Mouse (Mus musculus) frontal cortex, postnatal 36 days (tissue): ENCODE measurements at regions not wholly inside any gene's neighbourhood (a gene's known extent, or its start where the extent isn't known, plus 50 kb on each side); places are given as distances from the start of the nearest gene placed in this dataset.

ENCODE experiments used
- DNase-seq, 2 experiments: peaks; one replicate each; pipeline ENCODE4 v3.0.0; 2022; ENCODE audit warnings: low spot score in 2 of 2

DNA sequence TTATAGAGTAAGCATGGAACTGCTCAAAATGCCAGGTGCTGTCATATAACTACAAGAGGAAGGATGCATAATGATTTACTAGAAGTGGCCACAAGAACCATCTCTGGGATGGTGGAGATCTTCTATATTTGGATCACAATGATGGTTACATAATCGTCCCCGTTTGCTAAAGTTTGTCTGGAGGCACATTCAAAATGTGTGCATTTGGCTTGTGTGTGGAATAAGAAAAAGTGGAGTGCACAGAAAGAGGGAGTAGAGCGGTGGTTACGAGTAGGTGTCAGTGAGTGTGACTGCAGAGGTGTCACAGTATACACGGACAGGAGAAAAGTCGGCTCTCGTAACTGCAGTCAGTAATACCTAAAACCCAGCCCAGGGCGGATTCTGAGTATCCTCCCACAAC, 238.3 kb upstream of the Cnr1 start:
- DNase-seq: peak; percentile 16 to 51

DNA sequence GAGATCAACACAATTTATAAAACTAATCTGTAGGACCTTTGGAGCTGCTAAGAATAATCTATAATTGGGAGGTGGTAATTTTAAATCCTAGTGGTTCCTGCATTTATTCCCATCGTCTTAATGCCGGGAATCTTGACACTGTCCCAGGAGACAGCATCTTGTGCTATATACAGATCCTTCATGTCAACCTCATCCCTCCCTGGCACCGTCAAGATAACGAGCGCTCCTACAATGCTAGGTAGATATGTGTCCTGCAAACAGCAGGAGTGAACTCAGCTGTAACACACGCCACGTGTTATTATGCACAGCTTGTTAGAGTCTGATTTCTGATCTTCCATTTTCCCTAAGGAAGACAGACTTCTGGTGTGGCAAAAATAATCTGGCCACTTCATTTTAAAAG, 237.0 kb upstream of the Cnr1 start:
- DNase-seq: no peak

DNA sequence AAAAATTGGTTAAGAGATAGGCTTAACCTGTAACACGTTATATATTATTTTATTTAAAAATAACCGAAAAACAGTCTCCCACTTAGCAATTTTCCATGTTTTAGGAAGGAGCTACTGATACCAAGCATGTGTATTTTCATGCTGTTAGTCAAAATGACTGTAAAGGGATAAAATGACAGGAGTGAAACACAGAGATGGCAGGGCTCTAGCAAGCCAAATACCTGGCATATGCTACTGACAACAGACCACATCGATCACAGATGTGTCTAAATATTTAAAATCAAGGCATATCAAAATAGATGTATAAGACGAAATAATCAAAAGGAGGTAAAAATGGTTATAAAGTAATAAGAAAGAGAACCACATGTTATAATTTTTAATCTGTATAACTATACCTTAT, 231.0 kb upstream of the Cnr1 start:
- DNase-seq: no peak

DNA sequence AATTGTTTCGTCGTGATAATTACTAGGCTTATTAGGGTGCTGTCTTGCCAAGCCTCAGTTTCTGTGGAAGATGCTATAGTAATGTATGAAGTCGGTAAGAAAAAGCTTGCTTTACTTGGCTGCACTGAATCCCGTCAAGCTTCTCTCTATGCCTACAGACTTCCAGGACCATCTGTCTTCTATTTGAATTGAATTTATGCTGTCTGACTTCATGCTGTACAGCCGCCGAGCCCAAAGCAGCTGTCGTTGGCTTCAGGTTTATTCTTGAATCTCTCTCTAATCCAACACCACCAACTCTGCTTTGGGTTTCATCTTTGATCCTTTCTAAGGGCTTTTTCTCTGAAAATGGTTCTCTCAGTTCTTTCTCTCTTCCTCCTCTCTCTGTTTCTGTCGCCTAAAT, 227.4 kb upstream of the Cnr1 start:
- peak; percentile 43 to 81 for DNase-seq

DNA sequence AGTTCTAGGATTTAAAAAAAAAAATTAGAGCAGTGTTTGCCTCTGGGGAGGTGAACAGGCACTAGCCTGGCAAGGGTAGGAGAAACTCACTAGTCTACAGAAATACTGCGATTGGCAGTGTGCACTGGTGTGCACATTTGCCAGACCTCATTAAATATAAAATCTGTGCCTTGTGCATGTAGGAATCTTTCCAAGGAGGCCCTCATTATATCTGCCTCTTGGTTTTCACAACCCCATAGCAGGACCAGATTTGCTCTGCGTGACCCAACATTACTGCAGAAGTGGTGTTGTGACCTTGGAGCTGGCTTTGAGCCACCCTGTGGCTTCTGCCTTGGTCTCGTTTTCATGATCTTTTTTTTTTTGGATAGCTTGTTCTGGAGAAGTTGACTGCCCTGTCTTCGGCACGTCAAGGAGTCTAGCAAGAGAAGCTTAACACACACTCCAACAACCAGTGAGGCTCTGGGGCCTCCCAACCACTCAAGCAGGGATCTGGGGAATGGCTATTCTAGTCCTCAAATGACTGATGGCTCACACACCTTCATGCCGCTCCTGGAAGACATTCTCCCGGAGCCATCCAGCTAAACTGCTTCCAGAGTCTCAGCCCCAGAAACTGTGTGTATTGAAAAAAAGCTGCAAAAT, 222.2 kb upstream of the Cnr1 start:
- DNase-seq: no peak

DNA sequence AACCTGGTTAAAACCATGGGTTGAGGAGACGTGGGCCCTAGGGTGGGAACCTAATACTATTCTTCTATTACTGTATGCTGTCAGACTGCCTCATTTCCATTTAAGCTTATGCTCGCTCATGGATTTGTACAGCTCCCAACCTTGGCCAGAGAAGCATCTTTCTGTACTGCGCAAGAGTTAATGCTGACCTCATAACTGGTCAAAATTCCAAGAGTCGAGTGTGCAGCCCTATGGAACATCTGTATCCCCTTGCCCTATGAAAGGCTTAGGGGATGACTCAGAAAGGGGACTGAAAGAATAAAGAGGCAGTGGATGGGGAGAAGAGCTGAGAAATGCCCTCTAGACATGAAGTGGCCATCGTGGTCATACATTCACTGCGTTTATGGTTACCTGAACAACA, 218.7 kb upstream of the Cnr1 start:
- no peak for DNase-seq

DNA sequence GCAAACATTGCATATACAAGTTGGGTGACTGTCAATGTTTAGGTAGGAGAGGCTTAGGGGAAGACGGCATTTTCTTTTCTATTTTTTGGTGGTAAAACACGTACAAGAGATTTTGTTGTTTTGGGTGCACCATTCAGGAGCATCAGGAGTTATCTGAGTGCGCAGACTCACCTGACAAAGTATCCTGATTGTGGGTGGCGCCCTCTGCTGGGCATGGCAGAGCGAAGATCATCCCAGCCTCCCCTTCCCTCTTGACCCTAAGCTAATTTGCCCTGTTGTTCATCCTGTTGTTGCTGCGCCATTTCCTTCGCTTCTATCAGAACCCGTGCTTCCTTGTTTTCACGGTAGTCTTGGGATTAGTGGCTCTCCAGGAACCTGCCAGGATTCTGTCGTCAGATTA, 217.6 kb upstream of the Cnr1 start:
- DNase-seq: no peak

DNA sequence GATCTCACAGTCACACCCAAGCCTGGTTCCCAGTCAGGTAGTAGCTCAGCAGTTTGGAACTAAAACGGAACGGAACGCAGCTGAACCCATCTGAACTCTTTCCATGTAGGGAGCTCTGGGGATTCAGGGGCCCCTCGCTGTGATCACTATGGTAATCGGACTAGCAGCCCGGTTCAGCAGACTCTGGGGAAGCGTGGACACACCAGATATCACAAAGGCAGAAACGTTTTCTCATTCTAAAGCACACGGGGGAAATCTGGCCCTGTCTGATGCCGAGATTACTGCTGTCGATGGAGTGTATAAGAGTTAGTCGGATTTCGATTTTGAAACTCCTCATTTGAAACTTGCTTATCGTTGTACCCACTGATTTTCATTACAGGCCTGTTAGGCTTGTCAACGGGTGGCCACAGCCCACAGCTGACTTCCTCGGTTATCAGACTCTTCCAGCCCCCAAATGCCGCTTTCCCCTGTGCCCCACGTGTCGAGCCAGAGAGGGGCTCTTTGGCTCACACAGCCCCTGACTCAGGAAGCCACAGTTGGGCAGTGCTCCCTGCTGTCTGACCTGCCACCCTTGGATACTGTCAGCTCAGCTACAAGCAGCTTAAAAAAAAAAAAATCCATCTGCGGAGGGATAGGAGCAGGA, 207.8 kb upstream of the Cnr1 start:
- DNase-seq: no peak

DNA sequence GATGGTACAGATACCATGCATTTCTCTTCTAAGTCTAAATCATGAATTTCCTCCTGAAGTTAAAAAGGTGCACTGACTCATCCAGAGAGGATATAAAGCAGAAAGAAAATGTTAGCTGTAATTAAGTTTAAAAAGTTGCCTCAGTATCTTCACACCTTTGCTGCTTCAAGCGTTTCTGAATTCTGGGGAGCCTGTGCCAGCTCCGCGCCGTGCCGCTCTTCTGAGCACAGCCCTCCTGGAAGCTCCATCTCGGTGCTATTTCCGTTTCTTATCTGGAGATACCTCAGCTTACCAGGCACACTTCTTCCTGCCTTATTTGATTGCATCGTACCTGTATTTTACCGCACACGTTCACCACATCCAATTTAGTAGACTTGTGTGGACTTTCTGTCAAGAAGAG, 203.4 kb upstream of the Cnr1 start:
- no peak for DNase-seq

DNA sequence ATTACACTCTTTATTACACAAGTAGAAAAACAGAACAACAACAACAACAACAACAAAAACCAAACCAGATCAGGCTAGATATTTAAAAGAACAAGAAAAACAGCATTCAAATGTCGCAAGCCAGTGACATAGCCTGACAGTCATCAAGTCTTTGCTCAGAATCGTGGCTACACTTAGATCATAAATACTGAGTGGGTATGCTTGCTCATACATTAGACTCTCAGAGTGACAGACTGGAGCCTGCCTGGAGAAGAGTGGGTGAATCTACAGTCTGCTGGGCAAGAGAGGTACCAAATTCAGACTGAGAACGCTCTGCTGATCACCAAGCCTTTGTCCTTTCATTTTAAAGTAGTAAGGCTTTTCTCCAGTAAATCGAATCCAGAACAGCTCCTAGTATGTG, 202.4 kb upstream of the Cnr1 start:
- no peak for DNase-seq

DNA sequence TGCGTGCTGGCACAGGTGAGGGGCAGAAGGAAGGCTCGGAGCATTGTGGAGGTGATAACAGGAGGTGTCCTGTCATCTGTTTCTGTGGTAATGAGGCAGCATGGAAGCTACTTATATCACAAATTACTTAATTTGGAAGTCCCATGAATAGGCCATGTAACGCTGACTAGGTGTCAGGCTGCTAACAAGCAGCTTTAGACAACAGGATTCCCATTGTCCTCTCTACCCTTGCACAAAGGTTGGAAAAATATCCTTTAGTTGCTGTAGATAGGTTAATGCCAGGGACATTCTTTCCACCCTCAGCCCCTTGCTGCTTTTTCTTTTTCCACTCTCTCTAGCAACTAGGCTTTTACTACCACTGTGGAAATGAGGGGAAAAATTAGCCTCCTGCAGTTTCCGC, 192.6 kb upstream of the Cnr1 start:
- DNase-seq: no peak

DNA sequence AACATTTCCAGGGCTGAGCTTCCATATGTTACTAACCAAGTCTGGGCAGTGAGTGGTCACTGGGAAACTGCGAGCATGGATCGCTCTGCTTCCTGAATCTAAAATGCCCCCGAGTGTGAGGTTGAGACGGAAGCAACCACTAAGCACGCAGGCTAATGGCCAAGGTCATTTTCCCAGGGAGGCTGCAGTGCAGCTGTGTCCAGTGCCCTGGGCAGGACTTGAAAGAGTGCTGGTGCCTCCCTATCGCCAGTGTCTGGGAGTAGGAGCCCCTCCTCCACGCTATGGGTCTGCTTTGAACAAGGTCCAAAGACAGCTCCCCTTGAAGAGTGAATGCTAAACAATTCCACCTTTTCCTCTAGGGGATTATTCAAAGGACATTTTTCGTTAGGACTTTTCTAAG, 189.5 kb upstream of the Cnr1 start:
- no peak for DNase-seq

DNA sequence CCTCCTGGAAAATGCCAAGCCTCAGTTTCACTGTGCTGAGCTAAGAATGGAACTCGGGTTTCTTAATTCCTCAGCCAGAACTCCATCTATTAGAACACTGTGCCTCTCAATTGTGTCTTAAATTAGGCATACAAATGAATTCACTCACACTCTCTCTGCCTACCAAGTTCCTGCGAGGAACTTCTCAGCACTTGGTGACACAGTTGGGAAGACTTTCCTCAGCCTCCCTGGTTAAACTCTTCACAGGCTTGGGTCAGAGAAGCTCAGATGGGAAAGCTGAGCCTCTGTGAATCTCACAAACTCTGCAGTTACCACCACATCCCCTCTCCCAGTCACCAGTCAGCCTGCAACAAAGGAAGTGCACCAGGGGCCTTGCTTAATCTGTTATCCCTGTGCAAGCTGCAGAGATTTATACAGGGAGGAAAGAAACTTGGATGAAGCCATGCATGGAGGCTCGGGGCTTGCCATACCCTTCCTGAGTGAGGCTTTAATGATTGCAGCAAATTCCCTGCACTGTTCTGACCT, 188.9 kb upstream of the Cnr1 start:
- DNase-seq: peak; percentile 47 to 63

DNA sequence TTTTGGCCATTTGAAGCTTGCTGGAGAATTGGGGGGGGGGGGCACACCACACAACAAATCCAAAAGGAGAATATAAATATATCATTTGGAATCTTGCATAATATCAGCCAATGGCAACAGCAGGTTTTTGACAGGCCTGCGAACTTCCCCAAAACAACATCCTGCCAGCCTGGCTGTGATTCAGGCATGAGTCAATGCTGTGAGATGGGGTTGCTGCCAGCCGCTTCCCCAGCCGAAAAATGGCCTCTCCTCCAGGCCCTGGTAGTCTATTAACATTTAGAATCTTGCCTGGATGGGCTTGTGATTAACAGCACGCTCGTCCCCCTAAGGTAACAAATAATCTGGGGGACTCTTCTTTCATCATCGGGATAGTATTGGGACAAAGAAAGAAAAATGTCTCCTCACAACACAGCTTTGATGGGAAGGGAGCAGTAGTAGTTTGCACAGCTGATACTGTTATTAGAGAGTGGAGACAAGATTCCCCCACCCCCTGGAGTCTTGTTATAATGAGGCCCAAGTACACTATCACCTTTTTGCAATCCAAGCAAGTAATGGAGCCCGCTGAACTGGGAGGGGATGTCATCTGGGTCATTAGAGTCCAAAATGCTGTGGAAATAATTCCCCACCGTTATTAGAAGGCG, 188.2 kb upstream of the Cnr1 start:
- peak; percentile 80 to 83 for DNase-seq

DNA sequence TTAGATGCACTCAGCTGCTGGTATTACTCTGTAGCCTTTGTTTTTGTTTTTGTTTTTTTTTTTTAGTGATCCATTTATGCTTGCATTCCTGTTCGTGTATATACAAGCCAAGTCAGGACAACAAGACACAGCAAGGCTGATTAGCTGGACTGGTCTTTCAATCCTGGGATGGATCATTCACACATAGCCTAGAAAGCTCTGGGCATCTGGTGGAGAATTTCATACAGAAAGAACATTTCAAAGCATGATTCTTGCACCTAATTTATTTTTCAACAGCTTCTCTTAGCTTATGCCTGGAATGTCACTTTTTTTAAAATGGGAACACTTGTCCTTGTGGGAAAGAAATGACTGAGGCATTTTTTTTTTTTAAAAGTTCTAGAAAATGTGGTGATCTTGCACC, 187.1 kb upstream of the Cnr1 start:
- no peak for DNase-seq

DNA sequence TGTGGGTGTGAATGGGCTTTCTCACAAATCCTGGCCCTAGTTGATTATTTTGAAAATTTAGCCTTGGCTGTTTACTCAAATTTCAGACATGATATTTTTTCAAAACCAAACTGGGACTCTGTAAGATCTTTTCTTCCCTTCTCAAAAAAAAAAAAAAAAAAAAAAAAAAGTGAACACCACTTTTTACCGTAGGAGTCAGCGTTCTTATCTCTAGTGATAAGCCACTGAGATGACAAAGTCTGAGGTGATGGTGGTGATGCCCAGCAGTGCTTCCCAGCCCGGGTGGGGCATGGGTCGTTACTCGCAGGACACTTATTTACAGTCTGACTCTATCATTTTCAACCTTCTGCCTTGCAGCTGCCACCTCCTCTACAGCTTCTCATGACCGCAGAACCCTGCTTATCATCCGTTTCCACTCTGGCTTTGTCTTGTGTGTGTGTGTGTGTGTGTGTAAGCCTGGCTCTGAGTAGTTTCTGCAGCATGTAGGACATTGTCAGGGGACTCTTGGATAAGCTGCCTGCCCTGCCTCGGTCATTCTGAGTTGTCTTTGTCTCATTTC, 186.5 kb upstream of the Cnr1 start:
- DNase-seq: no peak

DNA sequence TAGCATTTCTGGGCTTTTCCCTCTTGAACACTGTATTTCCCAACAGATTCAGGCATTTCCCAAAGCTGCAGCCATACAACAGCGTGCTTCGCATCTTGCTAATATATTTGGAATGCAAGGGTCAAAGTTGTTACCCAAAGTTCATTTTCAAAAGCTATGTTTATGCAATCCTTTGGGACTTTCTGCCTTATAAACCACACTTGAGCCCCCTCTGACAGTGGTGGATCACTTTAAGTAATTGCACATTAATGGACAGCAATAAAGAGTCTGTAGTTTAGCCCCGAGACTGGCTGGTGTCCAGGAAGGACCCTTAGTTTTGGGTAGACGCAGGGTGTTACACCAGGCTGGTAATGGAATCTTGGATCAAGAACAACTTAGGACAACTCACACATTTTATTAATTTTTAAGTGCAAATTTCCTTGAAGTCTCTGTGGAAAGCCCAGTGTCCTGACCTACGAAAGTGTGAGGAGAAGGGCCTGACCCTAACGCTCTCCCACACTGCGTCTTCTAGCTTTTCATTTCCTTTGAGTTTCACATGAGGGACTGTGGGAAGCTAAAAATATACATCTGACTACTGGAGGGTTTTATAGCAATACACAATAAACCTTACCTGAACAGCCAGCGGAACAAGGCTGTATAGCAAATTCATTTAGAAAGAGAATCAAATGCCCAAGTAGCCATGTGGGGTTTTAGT, 185.0 kb upstream of the Cnr1 start:
- no peak for DNase-seq

DNA sequence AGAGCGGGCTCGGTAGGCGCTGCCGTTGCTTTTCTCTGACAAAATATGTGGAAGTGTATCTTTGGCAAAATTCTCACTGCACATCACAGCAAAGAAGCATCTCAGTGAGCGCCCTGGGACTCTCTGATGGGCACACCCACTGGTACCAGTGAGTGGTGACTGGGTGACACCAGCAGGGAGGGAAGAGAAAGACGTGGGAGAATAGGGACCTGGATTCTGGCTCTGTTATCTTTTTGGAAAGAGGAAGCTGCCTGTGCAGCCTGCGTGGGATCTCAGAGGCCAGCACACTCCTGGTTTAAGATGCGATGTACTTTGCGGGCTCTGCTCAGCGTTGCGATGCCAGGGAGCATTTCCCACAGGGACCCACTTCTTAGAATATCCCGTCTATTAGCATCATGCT, 183.4 kb upstream of the Cnr1 start:
- DNase-seq: peak in 1 of 2 experiments; percentile 28

DNA sequence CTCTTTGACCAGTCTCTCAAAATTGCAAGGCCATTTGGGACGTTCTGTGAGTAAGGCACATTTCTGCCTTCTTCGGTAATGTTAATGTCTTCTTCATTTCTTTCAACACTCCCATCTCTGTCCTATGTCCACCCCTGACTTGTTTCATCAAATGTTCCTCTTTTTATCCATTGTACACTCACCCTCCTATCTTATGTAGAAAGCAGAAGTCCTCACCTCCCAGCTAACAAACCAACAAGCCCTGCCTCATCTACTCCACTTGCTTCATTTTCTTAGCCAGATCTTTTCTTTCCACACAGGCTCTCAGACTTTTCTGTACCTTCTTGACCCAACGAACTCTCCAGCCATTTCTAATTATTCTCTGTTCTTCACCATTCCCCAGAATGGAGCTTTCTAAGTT, 179.2 kb upstream of the Cnr1 start:
- DNase-seq: no peak

DNA sequence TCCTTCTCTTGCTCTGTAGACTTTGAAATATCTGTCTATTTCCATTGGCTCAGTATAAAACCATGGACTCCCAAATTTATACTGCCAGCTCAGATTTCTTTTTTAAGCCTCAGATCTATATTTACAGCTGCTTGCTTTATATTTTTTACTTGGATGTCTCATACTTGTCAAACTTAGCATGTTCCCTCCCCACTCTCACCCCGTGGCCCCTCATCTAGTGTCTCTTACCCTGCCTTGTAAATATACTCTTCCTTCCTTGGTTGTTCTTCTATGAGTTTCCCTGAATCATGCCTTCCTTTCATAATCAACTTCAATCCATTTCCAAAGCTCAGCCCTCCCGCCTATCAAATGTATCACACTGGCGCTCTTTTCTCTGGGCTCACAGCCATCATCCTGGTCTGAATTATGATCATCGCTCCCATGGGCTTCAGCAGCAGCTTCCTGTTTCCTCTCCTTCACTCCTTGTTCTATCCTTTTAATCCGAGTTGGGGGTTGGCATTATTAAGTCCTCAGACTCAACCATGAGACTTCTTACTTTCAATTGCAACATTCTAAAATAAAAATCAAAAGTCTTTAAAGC, 177.0 kb upstream of the Cnr1 start:
- DNase-seq: peak in 1 of 2 experiments; percentile 33

DNA sequence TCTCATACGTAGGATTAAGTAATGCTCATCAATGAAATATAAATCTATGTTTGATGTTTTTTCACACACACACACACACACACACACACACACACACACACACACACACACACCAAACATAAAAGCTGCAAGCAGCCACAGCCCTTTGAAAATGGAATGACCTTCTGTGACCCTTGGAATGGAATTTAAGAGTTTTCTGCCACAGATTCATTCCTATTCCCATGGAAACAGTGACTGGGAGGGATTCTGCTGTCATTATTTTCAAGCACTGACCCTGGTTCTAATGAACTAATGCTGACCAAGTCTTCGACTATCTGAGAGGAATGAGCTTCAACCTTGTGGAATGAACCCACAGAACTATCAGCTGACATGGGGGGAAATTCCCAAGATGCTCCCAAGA, 156.7 kb upstream of the Cnr1 start:
- DNase-seq: no peak

DNA sequence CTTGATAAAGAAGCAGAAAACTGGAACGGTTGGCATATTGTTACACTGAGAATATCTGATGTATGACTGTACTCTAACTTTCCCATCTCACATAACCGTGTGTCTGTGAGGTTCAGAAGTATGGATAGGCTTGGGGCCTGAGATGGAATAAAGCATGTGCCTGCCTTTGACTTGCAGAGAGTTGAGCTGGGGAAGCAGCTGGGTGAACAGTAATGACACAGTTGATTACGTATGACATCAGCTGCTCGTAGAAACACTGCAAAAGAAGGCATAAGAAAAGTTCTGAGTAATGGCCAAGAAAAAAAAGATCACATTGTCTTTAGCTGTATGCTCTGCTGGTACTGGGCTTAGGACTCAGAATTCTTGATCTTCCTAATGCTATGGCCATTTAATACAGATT, 138.4 kb upstream of the Cnr1 start:
- DNase-seq: no peak
